Mouse (Mus musculus) myocyte (in vitro differentiated cells): ENCODE results near the gene Tshz2.

Experiments used
- CEBPB ChIP-seq: IDR thresholded peaks from 2 replicates; pipeline ENCODE4 v1.6.1; 2011; ENCODE audit warnings: mild to moderate bottlenecking, moderate library complexity; ENCODE audit not compliant: poor library complexity, insufficient read depth, severe bottlenecking
- E2F4 ChIP-seq: IDR thresholded peaks from one replicate; pipeline ENCODE4 v1.6.1; 2011; ENCODE audit warnings: mild to moderate bottlenecking, control low read depth, moderate library complexity; ENCODE audit not compliant: insufficient read depth
- MAX ChIP-seq: IDR thresholded peaks from one replicate; pipeline ENCODE4 v1.6.1; 2011; ENCODE audit warnings: low read depth, mild to moderate bottlenecking, control low read depth
- MYOD1 ChIP-seq, 3 experiments: IDR thresholded peaks; one replicate each; pipeline ENCODE4 v1.6.1; 2011; ENCODE audit warnings: control low read depth in 2 of 3, low read depth in 2 of 3, mild to moderate bottlenecking in 2 of 3, moderate library complexity in 1 of 3; ENCODE audit not compliant: insufficient read length in 2 of 3, control insufficient read depth in 1 of 3
- MYOG ChIP-seq, 3 experiments: IDR thresholded peaks; one replicate each; pipeline ENCODE4 v1.6.1; 2011; ENCODE audit warnings: control low read depth in 2 of 3, low read depth in 2 of 3, mild to moderate bottlenecking in 2 of 3; ENCODE audit not compliant: insufficient read length in 2 of 3, control insufficient read depth in 1 of 3, insufficient read depth in 1 of 3
- POLR2A ChIP-seq: IDR thresholded peaks from one replicate; pipeline ENCODE4 v1.6.1; 2011; ENCODE audit warnings: low read depth, mild to moderate bottlenecking, control low read depth, moderate library complexity; ENCODE audit not compliant: insufficient read length
- POLR2AphosphoS2 ChIP-seq: IDR thresholded peaks from one replicate; pipeline ENCODE4 v1.6.1; 2011; ENCODE audit warnings: low read depth, control low read depth; ENCODE audit not compliant: insufficient read length
- REST ChIP-seq: IDR thresholded peaks from one replicate; pipeline ENCODE4 v1.6.1; 2011; ENCODE audit warnings: mild to moderate bottlenecking, control low read depth, moderate library complexity; ENCODE audit not compliant: insufficient read depth, insufficient read length
- SRF ChIP-seq: IDR thresholded peaks from one replicate; pipeline ENCODE4 v1.6.1; 2011; ENCODE audit warnings: low read depth; ENCODE audit not compliant: control insufficient read depth, insufficient read length
- TCF12 ChIP-seq: IDR thresholded peaks from one replicate; pipeline ENCODE4 v1.6.1; 2011; ENCODE audit warnings: mild to moderate bottlenecking, control low read depth; ENCODE audit not compliant: poor library complexity, insufficient read depth, severe bottlenecking
- TCF3 ChIP-seq: IDR thresholded peaks from one replicate; pipeline ENCODE4 v1.6.1; 2011; ENCODE audit warnings: low read depth, control low read depth; ENCODE audit not compliant: insufficient read length
- USF1 ChIP-seq: IDR thresholded peaks from one replicate; pipeline ENCODE4 v1.6.1; 2011; ENCODE audit warnings: low read depth, mild to moderate bottlenecking, control low read depth, moderate library complexity

DNA sequence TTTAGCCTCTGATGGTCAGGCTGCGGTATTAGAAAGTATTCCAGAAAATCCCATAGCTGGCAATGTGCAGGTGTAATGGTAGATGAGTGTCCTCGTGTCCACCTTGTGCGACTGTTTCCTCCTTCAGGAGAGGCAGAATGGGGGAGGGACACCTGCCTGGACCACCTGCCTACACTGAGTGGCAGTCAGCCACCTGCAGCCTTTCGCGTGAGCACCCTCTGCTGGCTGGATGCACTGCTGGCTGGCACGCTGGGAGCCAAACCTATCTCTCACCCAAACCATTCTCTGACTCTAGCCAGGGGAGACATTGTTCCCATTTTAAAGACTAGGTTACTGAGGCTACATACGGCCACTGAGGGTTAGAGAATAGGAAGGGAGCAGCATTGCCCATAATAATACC is 216.3 kb downstream of the Tshz2 start:
- no peak for TF ChIP-seq POLR2A
- TF ChIP-seq E2F4 = no peak
- no peak for TF ChIP-seq POLR2AphosphoS2
- TF ChIP-seq REST = no peak
- no peak for TF ChIP-seq TCF12
- no peak for TF ChIP-seq MYOD1 (IDR thresholded peaks at IDR 0.05; ENCODE audit: control insufficient read depth in 1 of 3, insufficient read length in 2 of 3, low read depth in 2 of 3)
- TF ChIP-seq USF1 = no peak
- TF ChIP-seq MAX = no peak
- no peak for TF ChIP-seq CEBPB
- TF ChIP-seq MYOG (IDR thresholded peaks at IDR 0.05; ENCODE audit: control insufficient read depth in 1 of 3, insufficient read depth in 1 of 3, insufficient read length in 2 of 3, low read depth in 2 of 3) = no peak
- no peak for TF ChIP-seq TCF3
- no peak for TF ChIP-seq SRF
